13 mouse cellular contexts compared by ENCODE assay signal in the genomic region with DNA sequence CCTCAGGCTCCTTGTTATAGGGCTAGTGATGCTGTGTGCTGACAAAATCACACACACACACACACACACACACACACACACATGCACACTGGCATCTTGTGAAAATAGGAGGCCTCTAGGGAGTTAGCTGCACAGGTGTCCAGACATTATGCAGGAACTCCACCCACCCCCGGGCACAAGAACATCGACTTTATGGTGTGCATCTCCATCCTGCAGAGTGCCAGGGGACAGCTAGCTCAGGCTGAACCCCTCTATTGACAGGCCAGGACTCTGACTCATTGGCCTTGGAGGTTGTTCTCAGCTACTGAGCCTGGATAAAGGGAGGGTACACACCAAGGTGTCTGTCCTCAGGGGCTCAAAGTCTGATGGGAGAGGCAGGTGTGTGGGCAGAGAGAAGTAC.
"Had no signal": no experiment of that assay in that cellular context is flagged by ENCODE, and none has a peak within 500 bp of the region (broad histone marks: within the 10 kb centered on the region; RNA-seq: fewer than 3 reads in every experiment).

No protein-coding gene starts in this region.

- H3K4me1 ChIP-seq: liver, embryonic 12.5 days; megakaryocyte, embryonic 14.5 days; midbrain, embryonic 15.5 days; neural tube, embryonic 12.5 days had no signal

- DNase-seq: kidney, postnatal 36 days; layer of hippocampus, postnatal 36 days; lung, postnatal 10 days; retina, postnatal 1 day; thymus, postnatal 36 days had no signal

- H3K27me3 ChIP-seq: limb, embryonic 15.5 days; liver, embryonic 12.5 days; megakaryocyte, embryonic 14.5 days; midbrain, embryonic 15.5 days had no signal

- H3K4me2 ChIP-seq: limb, embryonic 15.5 days; liver, embryonic 12.5 days; lung, embryonic 14.5 days; midbrain, embryonic 11.5 days; midbrain, embryonic 15.5 days; neural tube, embryonic 12.5 days had no signal

- H3K4me3 ChIP-seq: limb, embryonic 15.5 days; liver, embryonic 12.5 days; megakaryocyte, embryonic 14.5 days; midbrain, embryonic 15.5 days; neural tube, embryonic 12.5 days had no signal

- H3K27ac ChIP-seq: limb, embryonic 15.5 days; liver, embryonic 12.5 days; macrophage; midbrain, embryonic 15.5 days; neural tube, embryonic 12.5 days had no signal

- ATAC-seq: liver, embryonic 12.5 days; midbrain, embryonic 15.5 days had no signal

- H3K9me3 ChIP-seq: limb, embryonic 15.5 days; liver, embryonic 12.5 days; midbrain, embryonic 15.5 days; neural tube, embryonic 12.5 days had no signal

- H3K36me3 ChIP-seq: limb, embryonic 15.5 days; liver, embryonic 12.5 days; midbrain, embryonic 15.5 days; neural tube, embryonic 12.5 days had no signal

- H3K9ac ChIP-seq: limb, embryonic 15.5 days; liver, embryonic 12.5 days; lung, embryonic 14.5 days; midbrain, embryonic 15.5 days; neural tube, embryonic 12.5 days had no signal
